Comparison of ENCODE assay signal across 8 mouse cellular contexts in the genomic region with DNA sequence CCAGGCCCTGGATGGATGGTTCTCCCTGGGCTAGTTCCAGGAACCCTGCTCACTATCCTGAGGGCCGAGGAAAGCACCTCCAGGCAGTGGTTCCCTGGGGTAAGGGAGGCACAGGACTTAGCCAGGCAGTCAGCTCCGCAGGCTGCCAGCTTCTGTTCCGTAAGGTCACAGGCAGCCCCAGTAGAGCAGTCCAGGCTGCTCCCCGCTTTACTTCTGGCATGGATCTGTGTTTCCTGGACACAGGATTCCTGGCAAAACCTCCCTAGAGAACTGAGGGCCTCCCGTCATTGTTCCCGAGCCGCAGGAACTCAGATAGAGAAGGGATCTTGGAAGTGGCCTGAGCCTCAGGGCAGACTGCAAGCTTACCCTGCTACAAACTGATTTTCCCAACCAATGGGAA.
DNase-seq lines count a peak whose midpoint lies in the region; ATAC-seq and TF ChIP-seq lines count a peak whose summit lies in the region.

No protein-coding gene starts in this region.

- peaks cover 57% of the 10 kb centered on the region for H3K4me1 ChIP-seq in embryonic facial prominence, embryonic 10.5 days
- H3K4me1 ChIP-seq in hindbrain, embryonic 15.5 days (replicated peaks), result peaks cover 9% of the 10 kb centered on the region
- H3K4me1 ChIP-seq in lung, postnatal 0 days (ENCODE audit: insufficient read depth, low read depth, low read length), result peaks cover 13% of the 10 kb centered on the region; the same call in 1 of the 2 replicates

- H3K9ac ChIP-seq in hindbrain, embryonic 15.5 days, result no peak overlapping the region
- 0 out of 2 replicates have a peak overlapping the region, but pooled peaks have one; percentile 23 for H3K9ac ChIP-seq in lung, postnatal 0 days (replicated peaks; ENCODE audit: low read depth)

- peak; percentile 56 for DNase-seq in adrenal gland, postnatal 14 days
- no peak for DNase-seq in adrenal gland, postnatal 4 days (ENCODE audit: low spot score in 2 of 2)
- DNase-seq in embryonic facial prominence, embryonic 10.5 days (ENCODE audit: low spot score), result no peak
- peak; percentile 61 for DNase-seq in lung, postnatal 0 days (ENCODE audit: low spot score)
- DNase-seq in left cerebral cortex, adult 9 months (ENCODE audit: low spot score in 2 of 2), result no peak
- no peak for DNase-seq in gastrocnemius, postnatal 14 days

- H3K9me3 ChIP-seq in embryonic facial prominence, embryonic 10.5 days, result no peaks in the 10 kb centered on the region
- no peaks in the 10 kb centered on the region for H3K9me3 ChIP-seq in hindbrain, embryonic 15.5 days
- H3K9me3 ChIP-seq in lung, postnatal 0 days (ENCODE audit: low read length), result no peaks in the 10 kb centered on the region

- no peak for TF ChIP-seq EP300 in lung, postnatal 0 days (IDR thresholded peaks at IDR 0.05)

- TF ChIP-seq CTCF in lung, postnatal 0 days (IDR thresholded peaks at IDR 0.05), result no peak

- H3K27me3 ChIP-seq in embryonic facial prominence, embryonic 10.5 days (replicated peaks; ENCODE audit: low read depth, poor library complexity, severe bottlenecking), result no peaks in the 10 kb centered on the region
- no peaks in the 10 kb centered on the region for H3K27me3 ChIP-seq in hindbrain, embryonic 15.5 days
- H3K27me3 ChIP-seq in lung, postnatal 0 days (replicated peaks; ENCODE audit: insufficient read depth, low read length), result no peaks in the 10 kb centered on the region

- no peak overlapping the region for H3K4me2 ChIP-seq in hindbrain, embryonic 15.5 days
- no peak overlapping the region for H3K4me2 ChIP-seq in lung, postnatal 0 days (replicated peaks; ENCODE audit: low read depth, low read length)

- peak overlapping the region; percentile 68 for H3K27ac ChIP-seq in embryonic facial prominence, embryonic 10.5 days (replicated peaks)
- 0 out of 2 replicates have a peak overlapping the region, but pooled peaks have one; percentile 6 for H3K27ac ChIP-seq in hindbrain, embryonic 15.5 days (replicated peaks)
- H3K27ac ChIP-seq in lung, postnatal 0 days (ENCODE audit: low read length), result peak overlapping the region; percentile 80

- H3K4me3 ChIP-seq in embryonic facial prominence, embryonic 10.5 days, result no peak overlapping the region
- no peak overlapping the region for H3K4me3 ChIP-seq in hindbrain, embryonic 15.5 days
- H3K4me3 ChIP-seq in lung, postnatal 0 days (ENCODE audit: low read depth, low read length), result no peak overlapping the region

- H3K36me3 ChIP-seq in embryonic facial prominence, embryonic 10.5 days (replicated peaks), result no peaks in the 10 kb centered on the region
- no peaks in the 10 kb centered on the region for H3K36me3 ChIP-seq in hindbrain, embryonic 15.5 days
- H3K36me3 ChIP-seq in lung, postnatal 0 days (ENCODE audit: insufficient read depth, low read length), result no peaks in the 10 kb centered on the region

- no peak for ATAC-seq in hindbrain, embryonic 15.5 days (ENCODE audit: low FRiP score, low read depth)
- peak; percentile 52 for ATAC-seq in lung, postnatal 0 days
- ATAC-seq in megakaryocyte progenitor cell, adult 5-6 weeks (replicated peaks; ENCODE audit: poor library complexity), result no peak

- 41% methylated on average over 7 of the region's 7 CpGs for WGBS in embryonic facial prominence, embryonic 10.5 days
- 37% methylated on average over 7 of the region's 7 CpGs for WGBS in hindbrain, embryonic 15.5 days
- 30% methylated on average over 7 of the region's 7 CpGs for WGBS in lung, postnatal 0 days

- intact Hi-C loops in gastrocnemius, postnatal 14 days (cut with DNase I; ENCODE audit: low total_unique reads), result no loop called here

Comparison
In these comparisons a context has a peak if more than half of its experiments do, and no peak if none do; other contexts are left out.
1. DNase-seq: peak in adrenal gland, postnatal 14 days (single experiment) and lung, postnatal 0 days (single experiment); none in adrenal gland, postnatal 4 days (0 of 2), embryonic facial prominence, embryonic 10.5 days (single experiment), left cerebral cortex, adult 9 months (0 of 2) and gastrocnemius, postnatal 14 days (single experiment).
2. H3K27ac ChIP-seq: peak in every context shown above with its lines; median percentile 80 in lung, postnatal 0 days; 68 in embryonic facial prominence, embryonic 10.5 days; 6 in hindbrain, embryonic 15.5 days.